Mouse (Mus musculus) hindbrain, embryonic 11.5 days (tissue): ENCODE measurements around the gene Otulin. TPM values are rescaled to one million over a fixed set of nuclear protein-coding genes. Genes with fewer than 3 reads are reported as not detected.

Source experiments
- ATAC-seq: fragments of 200-750 bp; cut with Nextera tagmentation; 2 replicates; pipeline ENCODE4 v1.8.0; 2017; ENCODE audit warnings: mild to moderate bottlenecking, moderate TSS enrichment, moderate library complexity; ENCODE audit not compliant: low FRiP score
- DNase-seq: peaks from one replicate; pipeline ENCODE4 v3.0.0-alpha.2; 2015; ENCODE audit warnings: low spot score
- H3K27ac ChIP-seq: fragments of 300-500 bp; sonication (generic); 2 replicates; pipeline ENCODE4 v1.5.1; 2014; ENCODE audit warnings: mild to moderate bottlenecking, low read depth, low read length
- H3K27me3 ChIP-seq: fragments of 300-500 bp; sonication (generic); 2 replicates; pipeline ENCODE4 v1.6.1; 2014; ENCODE audit warnings: mild to moderate bottlenecking, low read length, moderate library complexity, mixed read lengths; ENCODE audit not compliant: control insufficient read depth, insufficient read depth
- H3K36me3 ChIP-seq: fragments of 300-500 bp; sonication (generic); 2 replicates; pipeline ENCODE4 v1.6.1; 2014; ENCODE audit warnings: mild to moderate bottlenecking, low read length, moderate library complexity, mixed read lengths; ENCODE audit not compliant: control insufficient read depth, insufficient read depth
- H3K4me1 ChIP-seq: fragments of 300-500 bp; sonication (generic); replicated peaks from 2 replicates; pipeline ENCODE4 v1.6.1; 2014; ENCODE audit warnings: low read length, mixed read lengths; ENCODE audit not compliant: control insufficient read depth, insufficient read depth
- H3K4me2 ChIP-seq: fragments of 300-500 bp; sonication (generic); replicated peaks from 2 replicates; pipeline ENCODE4 v1.6.1; 2014; ENCODE audit warnings: mild to moderate bottlenecking, low read depth, low read length
- H3K4me3 ChIP-seq: fragments of 300-500 bp; sonication (generic); 2 replicates; pipeline ENCODE4 v1.5.1; 2014; ENCODE audit warnings: low read depth, low read length
- H3K9ac ChIP-seq: fragments of 300-500 bp; sonication (generic); 2 replicates; pipeline ENCODE4 v1.6.1; 2014; ENCODE audit warnings: low read depth, low read length
- H3K9me3 ChIP-seq: fragments of 300-500 bp; sonication (generic); 2 replicates; pipeline ENCODE4 v1.6.1; 2016; ENCODE audit warnings: low read length; ENCODE audit not compliant: control insufficient read depth
- WGBS: fragments of 180-500 bp; shearing (Covaris S2); extraction: QIAGEN DNeasy Blood & Tissue Kit; methylation state at CpG from one replicate; pipeline ENCODE4 v1.1.7; 2014; 5-methylcytosine and 5-hydroxymethylcytosine counted together
- polyA plus RNA-seq: library from polyadenylated mRNA; unstranded; fragments of >200 nt; fragmentation: Nextera tagmentation; extraction: Ambion mirVana; gene quantifications from 2 replicates; pipeline ENCODE4 v1.2.1, GENCODE M21; 2014

Otulin gene
- polyA plus RNA-seq, 1 experiment from 2014 or later, result 31.8 TPM

DNA sequence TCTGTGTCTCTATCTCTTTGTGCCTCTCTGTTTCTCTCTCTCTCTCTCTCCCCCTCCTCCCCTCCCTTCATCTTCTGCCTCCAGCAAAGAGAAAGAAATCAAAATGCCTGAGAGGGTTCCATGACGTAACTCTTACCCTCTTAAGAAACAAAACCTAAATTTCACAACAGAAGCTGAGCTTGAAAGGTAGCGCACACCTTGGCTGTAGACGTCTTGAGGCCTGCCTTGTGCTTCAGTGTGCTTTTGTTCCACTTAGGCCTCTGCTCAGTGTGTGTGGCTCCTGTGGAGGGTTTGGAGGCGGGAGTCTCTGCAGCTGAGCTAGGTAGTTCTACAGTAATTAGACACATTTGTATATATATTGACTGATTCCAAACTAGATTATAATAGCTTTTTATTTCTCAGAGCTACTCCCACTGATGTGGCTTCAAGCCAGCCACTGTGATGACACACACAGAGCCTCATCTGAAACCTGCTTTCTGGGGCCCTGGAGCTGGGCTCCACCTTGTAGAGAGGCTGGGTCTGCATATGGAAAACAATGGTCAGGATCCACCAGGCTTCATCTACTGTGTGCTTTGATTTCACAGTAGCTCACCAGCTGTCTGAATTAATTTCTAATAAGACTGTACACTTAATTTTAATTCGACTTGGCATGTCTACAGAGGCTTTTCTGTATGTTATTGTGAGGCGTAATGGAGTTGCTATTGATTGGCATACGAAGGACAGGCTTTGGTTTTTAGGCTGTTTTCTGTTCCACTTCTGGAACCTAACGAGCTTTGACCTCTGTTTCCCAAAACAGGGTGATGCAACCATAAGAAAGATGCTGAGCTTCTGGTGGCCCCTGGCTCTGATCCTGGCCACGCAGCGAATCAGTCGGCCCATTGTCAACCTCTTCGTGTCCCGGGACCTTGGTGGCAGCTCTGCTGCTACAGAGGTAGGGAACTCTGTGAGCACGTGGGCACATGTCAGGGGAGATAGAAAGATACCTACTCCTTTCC is 66.1 kb downstream of the Otulin start:
- Histone ChIP-seq H3K27ac (no peak overlapping the region), H3K9me3 (no peaks in the 10 kb centered on the region), H3K4me1 (no peaks in the 10 kb centered on the region), H3K27me3 (no peaks in the 10 kb centered on the region), H3K4me3 (no peak overlapping the region), H3K36me3 (no peaks in the 10 kb centered on the region), H3K4me2 (no peak overlapping the region), H3K9ac (no peak overlapping the region)
- no peak for ATAC-seq
- no peak for DNase-seq
- 91% methylated on average over 14 of the region's 14 CpGs for WGBS

- Histone ChIP-seq H3K4me2 (no peak overlapping the region), H3K27ac (no peak overlapping the region), H3K9me3 (no peaks in the 10 kb centered on the region), H3K9ac (no peak overlapping the region), H3K4me1 (no peaks in the 10 kb centered on the region), H3K4me3 (no peak overlapping the region), H3K36me3 (no peaks in the 10 kb centered on the region), H3K27me3 (no peaks in the 10 kb centered on the region)
- WGBS, result 85% methylated on average over 11 of the region's 11 CpGs
- no peak for ATAC-seq
- no peak for DNase-seq
These were observed 70.2 kb downstream of the Otulin start for GRCm38 (mm10) chr15:27560315-27560714.

- Histone ChIP-seq H3K36me3 (no peaks in the 10 kb centered on the region), H3K4me3 (no peak overlapping the region), H3K4me1 (no peaks in the 10 kb centered on the region), H3K9ac (no peak overlapping the region), H3K27me3 (no peaks in the 10 kb centered on the region), H3K27ac (no peak overlapping the region), H3K4me2 (no peak overlapping the region), H3K9me3 (no peaks in the 10 kb centered on the region)
- ATAC-seq (peak; percentile 38; the same call in 1 of the 2 replicates), DNase-seq (no peak)
- 71% methylated on average over 16 of the region's 16 CpGs for WGBS
These were observed 71.9 kb downstream of the Otulin start for GRCm38 (mm10) chr15:27558456-27559147.

DNA sequence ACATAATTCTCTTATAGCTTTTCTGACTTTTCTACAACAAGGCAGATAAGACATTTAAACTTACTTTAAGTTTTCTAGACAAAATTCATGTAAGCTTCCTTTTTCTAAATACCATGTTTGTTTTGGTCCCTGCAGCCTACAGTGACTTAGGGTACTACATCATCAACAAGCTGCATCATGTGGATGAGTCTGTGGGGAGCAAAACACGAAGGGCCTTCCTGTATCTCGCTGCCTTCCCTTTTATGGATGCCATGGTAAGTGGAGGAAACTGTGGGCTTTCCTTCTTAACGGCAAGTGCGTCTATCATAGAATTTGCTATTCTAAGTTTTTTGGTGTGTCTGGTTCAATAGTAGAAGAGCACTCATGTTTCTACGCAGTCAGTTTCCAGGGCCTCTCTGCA is 76.9 kb downstream of the Otulin start:
- no peak for ATAC-seq
- H3K4me2 ChIP-seq, result no peak overlapping the region

DNA sequence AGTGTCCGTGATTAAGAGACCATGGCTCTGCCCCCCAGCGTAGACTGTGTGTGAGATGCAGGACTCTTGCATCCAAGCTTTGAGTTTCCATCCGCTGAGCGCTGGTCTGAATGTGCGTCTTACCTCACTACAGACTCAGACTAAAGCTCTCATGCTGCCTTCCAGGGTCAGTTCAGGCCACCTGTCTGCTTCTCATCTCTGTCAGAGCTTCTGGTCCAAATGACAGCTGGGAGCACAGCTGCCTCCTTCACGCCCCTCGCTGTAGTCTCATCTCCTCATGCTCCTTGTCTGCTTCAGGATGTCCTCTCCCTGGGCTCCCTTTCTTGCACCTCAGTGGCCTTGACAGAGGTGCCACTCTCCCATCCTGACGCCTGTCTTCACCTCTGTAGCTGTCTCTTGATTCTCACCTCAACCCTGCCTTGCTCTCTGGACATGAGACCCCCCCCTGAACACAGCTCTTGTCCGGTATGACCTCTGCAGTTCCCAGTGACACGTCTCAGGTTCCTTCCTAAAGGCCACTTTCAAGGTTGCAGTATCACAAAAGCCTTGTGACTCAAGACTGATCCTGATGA is 78.3 kb downstream of the Otulin start:
- H3K27me3 ChIP-seq, result no peaks in the 10 kb centered on the region
- no peak overlapping the region for H3K4me3 ChIP-seq
- no peaks in the 10 kb centered on the region for H3K36me3 ChIP-seq
- H3K9ac ChIP-seq, result no peak overlapping the region
- H3K4me1 ChIP-seq, result no peaks in the 10 kb centered on the region
- no peak overlapping the region for H3K4me2 ChIP-seq
- 91% methylated on average over 10 of the region's 10 CpGs for WGBS
- no peak overlapping the region for H3K27ac ChIP-seq
- H3K9me3 ChIP-seq, result no peaks in the 10 kb centered on the region
- no peak for DNase-seq
- ATAC-seq, result no peak

More for the DNA sequence above, 76.9 kb downstream of the Otulin start:
- no peak overlapping the region for H3K27ac ChIP-seq
- DNase-seq, result no peak
- no peak overlapping the region for H3K4me3 ChIP-seq
- H3K4me1 ChIP-seq, result no peaks in the 10 kb centered on the region
- H3K27me3 ChIP-seq, result no peaks in the 10 kb centered on the region
- H3K9ac ChIP-seq, result no peak overlapping the region
- H3K36me3 ChIP-seq, result no peaks in the 10 kb centered on the region
- H3K9me3 ChIP-seq, result no peaks in the 10 kb centered on the region
- 91% methylated on average over 5 of the region's 5 CpGs for WGBS

DNA sequence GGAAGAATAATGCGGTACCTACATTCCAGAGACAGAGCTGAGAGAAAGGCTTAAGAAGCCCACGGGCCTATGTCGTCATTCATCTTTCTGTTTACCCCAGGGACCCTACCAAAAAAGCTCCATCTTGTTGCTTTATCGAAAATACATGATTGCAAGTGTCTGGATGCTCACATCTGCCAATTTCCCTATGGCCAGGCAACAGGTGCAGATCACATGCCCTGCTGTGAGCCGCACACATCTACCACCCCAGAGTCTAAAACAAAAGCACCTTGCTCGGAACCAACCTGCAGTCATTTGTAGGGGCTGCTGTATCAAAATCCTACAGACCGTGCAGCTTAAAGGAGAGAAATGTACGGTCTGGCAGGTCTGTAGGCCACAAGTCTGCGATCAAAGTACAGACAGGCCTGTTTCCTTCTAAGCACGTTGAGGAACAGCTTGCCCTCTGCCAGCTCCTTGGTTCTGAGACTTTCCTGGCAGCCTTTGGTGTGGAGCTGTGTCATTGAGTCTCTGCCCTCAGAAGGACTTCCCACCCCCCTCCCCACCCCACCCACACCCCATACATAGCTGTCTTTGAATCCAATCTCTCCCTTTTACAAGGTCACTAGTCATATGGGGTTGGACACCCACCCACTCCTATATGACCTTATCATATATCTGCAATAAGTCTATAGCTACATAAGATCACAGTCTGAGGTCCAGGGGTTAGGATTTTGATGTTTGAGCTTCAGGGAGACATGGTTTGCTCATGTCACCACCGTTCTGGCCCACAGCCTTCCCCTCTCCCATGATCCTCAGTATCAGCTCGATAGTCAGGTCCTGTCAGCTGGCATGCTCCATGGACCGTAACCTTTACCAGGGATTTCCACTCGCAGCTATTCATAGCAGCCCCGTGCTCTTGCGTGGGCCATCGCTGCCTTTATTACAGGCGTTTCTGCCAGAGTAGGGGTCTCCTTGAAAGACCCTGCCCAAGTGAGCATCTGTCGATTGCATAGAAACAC is 79.1 kb downstream of the Otulin start:
- H3K27me3 ChIP-seq, result no peaks in the 10 kb centered on the region
- ATAC-seq (no peak), DNase-seq (no peak)
- H3K27ac ChIP-seq, result no peak overlapping the region
- H3K9ac ChIP-seq, result no peak overlapping the region
- no peaks in the 10 kb centered on the region for H3K9me3 ChIP-seq
- 89% methylated on average over 19 of the region's 19 CpGs for WGBS
- no peaks in the 10 kb centered on the region for H3K4me1 ChIP-seq
- no peaks in the 10 kb centered on the region for H3K36me3 ChIP-seq
- no peak overlapping the region for H3K4me2 ChIP-seq
- H3K4me3 ChIP-seq, result no peak overlapping the region

DNA sequence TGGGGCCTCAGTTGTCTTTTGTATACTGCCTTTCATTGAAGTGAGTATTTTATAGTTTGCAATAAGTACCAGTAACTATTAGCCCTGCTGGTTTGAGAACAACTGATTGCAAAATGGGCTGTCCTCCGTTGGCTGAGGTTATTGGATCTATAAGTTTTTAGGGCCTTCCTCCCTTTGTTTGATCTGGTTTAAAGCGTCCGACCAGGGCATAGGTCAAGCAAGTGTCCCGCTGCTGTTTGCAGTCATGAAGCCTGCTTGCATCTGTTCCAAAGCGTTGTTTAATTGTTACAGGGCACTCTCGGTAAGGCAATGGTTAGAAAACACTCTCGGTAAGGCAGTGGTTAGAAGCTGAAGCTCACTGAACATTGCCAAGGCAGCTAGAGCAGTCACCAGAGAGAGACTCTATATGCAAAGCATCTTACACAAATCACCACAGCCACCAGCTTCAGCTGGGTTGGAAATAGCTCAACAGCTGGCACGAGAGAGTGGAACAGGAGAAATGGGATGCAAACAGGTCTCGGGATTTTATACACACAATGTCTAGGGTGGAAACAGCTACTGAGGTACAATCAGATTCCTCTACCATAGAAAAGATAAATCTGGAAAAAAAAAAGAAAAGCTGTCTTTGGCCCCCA is 80.0 kb downstream of the Otulin start:
- H3K9me3 ChIP-seq, result no peaks in the 10 kb centered on the region
- no peak overlapping the region for H3K4me3 ChIP-seq
- H3K27ac ChIP-seq, result no peak overlapping the region
- H3K27me3 ChIP-seq, result no peaks in the 10 kb centered on the region
- no peak for ATAC-seq
- WGBS, result 61% methylated on average over 9 of the region's 9 CpGs
- DNase-seq, result no peak
- no peak overlapping the region for H3K9ac ChIP-seq
- no peaks in the 10 kb centered on the region for H3K4me1 ChIP-seq
- H3K4me2 ChIP-seq, result no peak overlapping the region
- H3K36me3 ChIP-seq, result no peaks in the 10 kb centered on the region
